Mouse (Mus musculus) c-Kit-negative CD71-positive TER-119-positive erythroid progenitor cells, embryonic 14.5 days (primary cell): Measurements from ENCODE around the gene Cox10.
A peak's percentile ranks its signal among the peaks of the same experiment; 100 is the strongest.

Source experiments
- DNase-seq: peaks from one replicate; pipeline ENCODE4 v3.0.0-alpha.2; 2013; ENCODE audit warnings: low read depth, low spot score

Gene Cox10

DNA sequence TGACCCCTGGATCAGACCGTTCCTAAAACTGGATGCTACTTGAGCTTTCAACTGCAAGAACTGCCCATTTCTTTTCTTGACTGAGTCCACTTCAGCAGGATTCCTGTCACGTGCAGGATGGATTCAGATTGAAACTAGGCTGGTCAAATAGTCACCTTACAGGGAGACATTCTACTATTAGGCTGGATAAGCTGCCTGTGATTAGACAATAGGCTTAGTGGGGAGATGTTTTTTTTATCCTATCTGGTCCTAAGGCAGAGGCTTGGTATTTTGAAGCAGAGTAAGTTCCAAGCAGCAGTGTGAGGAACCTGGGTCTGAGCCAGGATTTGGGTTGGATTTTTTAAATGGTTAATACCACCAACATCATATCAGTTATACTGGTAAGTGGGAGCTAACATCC lies 125.4 kb downstream of the Cox10 start:
- no peak for DNase-seq

DNA sequence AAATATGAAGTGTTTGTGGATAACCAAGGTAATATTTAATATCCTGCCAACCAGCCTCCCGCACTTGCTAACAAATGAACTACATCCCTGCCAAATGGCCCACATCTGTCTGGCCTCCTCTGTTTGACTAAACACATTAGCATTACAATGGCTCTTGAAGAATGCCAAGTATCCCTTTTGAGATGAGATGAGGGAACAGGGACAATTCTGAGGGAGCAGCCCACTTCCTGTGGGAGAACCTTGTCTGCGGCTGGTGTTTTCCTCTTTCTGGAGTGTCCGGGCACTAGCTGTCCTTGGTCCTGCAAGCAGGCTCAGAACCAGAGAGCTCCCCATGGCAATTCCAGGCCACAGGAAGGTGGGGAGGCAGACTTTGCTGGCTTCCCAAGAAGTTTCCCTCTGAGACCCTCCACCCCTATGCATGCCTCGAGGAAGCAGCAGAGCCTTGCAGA lies 126.5 kb downstream of the Cox10 start:
- no peak for DNase-seq

DNA sequence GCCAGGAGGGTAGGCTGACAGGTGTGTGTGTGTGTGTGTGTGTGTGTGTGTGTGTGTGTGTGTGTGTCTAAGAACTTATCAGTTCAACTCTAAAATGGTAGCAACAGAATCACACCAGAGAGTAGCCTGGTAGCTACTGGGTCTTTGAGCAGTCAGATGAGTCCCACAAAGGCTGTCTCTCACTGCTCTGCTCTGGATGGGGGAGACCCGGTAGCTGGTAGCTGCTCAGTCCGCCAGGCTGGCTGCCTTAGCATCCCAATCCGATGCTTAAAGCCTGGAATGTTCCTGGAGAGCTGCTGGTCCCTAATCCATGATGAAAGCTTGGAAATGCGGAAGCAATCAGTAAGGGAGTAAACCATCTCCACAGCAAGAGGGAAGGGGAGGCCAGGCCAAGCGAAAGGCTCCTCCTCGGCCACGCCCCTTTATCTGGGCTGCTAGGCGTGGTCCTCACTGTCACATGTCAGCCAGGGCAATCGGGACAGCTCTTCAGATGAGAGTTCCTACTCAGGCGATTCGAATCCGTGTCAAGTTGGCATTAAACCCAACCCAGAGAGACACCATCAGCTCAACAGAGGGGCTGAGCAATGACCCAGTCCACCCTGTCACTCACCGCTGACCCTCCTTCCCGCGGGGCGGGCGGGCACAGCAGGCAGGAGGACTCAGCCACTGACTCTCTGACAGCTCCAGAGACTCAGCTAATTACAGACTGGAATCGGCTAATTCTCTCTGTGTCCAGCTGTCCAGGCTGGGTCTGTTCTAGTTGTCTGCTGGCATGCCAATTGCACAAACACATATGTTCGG lies 127.2 kb downstream of the Cox10 start:
- peak; percentile 13 for DNase-seq

DNA sequence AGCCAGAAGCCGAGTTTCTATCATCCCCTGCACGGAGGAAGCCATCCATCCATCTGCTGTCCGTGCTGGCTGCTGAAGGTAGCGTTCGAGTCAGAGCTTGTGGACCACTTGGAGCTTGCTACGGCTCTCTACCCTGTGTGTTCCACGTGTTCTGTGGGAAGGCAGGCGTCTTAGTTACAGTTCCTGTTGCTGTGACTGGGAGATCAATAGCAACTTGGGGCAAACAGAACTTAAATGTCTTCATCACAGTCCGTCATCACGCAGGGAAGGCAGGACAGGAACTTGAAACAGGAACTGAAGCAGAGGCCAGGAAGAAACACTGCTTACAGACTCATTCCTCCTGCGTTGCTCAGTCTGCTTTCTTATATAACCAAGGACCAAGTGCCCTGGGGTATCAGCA lies 130.9 kb downstream of the Cox10 start:
- DNase-seq: no peak

DNA sequence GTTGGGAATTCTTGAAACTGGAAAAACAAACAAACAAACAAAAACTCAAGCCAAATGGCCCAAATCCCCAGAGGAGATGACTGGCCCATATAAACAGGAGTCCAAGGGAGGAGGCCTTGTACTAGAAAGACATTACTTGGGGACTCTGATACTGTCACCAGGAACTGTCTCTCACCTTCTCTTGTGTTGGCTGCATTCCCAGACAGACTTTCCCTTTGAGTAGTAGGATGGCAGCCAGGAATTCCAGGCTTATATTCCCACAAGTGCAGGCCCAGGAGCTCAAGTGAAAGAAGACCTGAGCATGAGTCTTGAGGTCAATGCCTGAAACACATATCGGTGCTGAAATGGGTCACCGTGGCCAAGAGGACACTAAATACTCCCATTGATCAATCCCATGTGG lies 132.2 kb downstream of the Cox10 start:
- DNase-seq: no peak

DNA sequence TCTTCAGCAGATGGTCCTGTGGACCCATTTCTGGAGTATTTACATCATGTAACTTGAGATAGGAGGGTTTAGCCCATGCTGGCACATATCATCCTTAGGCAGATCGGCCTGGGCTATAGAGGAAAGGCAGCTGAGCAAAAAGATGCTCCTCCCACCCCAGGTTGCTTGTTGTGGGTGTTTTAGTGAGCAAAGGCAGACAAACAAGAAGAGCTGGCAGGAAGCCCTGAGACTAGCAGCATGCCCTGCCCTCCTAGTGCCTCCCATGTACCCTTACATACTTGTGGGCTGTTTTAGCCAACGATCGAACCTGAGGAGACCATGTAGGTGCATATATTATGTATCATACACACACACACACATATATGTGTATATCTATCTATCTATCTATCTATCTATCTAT lies 135.3 kb downstream of the Cox10 start:
- DNase-seq: no peak

DNA sequence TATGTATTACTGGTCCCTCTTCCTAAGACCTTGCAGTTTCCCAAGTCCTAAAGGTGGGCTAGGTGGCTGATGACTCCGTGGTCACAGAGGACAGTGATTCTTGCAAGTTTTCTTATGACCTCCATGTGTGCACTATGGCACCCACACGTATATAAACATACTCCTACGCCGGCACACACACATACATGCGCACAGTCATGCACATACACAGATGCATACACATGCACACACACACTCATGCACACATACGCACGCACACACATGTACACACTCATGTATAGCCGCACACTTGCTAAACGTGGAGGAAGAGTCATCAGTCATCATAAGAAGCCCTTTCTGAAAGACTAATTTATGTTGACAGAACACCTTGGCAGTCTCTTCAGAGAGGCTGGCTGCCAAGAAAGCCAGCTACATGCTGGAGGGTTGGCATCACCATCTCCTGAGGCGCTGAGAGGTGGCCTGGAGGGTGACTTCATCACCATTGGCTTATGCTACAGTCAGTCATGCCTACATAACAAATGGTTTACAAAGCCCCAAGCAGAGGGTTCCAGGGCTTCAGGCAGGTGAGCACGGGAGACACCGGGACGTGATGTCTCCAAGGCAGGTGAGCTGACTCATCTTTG lies 135.9 kb downstream of the Cox10 start:
- no peak for DNase-seq

DNA sequence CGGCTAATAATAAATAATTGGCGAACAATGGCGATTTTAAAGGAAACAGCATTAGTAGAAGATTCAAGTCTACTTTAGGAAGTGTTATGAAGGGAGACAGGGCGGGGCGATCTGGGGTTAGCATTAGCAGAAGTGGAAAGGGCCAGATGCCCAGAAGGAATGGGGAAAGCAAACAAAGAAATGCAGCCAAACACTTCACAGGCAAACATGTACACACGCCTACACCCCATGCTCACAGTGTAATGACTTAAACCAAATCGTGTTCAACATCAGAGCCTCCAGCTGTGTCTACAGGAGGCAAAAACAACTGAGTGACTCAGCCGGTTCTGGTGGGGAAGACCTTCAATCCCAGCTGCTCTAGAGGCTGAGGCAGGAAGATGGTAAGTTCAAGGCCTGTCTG lies 137.1 kb downstream of the Cox10 start:
- DNase-seq: no peak

DNA sequence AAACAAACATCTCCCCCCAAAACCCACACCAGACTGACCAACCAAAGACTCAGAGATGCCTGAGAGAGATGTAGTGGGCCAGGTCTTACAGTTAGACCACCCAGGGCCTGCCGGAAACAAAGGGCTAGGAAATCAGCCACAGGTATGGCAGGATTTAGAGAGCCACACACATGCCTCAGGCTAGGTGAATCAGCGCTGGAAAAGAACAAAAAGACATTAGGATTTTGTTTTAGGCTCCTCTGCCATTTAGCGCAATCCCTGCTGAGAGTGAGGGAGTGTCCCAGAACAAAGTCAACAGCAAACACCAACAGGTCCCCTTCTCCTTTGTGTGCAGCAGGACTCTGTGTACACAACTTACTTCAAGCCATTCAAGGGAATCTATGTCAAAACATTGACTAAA lies 142.6 kb downstream of the Cox10 start:
- no peak for DNase-seq

DNA sequence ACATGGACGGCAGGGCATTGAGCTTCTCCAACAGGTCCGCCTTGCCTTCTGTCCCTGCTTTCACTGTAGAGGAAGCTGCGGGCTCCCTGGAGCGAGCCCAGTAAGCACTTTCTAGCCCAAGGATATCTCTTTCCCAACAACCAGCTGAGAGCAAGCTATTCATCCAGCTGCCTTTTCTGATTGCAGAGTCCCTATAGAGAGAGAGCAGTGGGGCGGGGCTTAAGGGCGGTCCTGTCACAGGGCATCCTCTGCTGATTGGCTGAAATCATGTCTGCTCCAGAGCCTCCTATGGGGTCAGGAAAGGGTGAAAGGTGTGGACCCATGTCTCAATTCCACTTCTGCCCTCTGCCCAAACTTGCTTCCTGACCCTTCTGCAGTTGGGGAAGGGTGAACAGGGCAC lies 152.4 kb downstream of the Cox10 start:
- no peak for DNase-seq

DNA sequence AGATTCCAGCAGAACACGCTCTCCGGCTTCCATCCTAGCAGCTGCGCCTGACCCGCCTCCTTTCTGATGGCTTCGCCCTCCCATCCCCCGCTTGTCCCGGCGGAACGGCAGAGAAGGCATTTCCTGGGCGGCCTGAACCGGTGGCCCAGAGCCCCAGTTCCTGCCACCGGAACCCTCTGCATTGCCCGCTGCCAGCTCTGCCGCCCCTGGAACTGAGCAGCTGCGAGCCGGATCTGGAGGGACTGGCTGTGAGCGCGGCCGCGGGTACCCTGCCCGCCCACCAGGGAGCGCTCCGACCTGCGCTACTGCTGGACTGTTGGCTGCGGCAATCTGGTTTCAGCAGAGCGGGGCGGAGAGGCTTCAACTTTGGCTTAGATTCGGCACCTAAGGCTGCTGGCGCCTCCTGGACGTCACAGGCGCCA lies 154.1 kb downstream of the Cox10 start:
- no peak for DNase-seq

DNA sequence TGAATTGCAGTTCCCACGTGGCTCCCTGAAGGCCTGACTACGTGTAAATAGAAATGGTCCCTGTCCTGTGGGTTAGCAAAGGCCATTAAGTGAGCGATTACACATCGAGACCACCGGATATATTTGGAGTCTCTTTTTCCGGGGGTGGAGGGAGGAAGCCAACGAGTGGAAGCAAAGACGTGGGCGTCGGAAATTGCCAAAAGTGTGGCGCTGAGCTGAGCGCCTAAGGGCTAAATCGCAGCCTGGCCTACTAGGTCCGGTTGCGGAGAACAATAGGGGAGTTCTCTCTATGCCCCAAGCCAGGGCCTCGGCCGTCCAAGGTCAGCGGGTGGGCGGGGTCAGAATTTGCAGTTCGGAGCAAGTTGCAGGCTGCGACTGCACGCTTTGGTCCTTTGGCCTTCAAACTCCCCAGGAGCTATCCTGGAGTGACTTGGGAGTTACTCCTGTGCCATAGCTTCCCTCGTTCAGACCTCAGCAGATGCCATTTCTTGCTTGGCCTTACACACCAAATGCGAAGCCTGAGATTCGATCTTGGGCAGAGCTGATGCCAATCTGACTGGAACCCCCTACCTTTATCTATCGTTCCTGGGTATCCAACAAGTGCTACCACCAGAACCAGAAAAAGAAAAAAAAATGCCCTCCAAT lies 154.9 kb downstream of the Cox10 start:
- DNase-seq: no peak

DNA sequence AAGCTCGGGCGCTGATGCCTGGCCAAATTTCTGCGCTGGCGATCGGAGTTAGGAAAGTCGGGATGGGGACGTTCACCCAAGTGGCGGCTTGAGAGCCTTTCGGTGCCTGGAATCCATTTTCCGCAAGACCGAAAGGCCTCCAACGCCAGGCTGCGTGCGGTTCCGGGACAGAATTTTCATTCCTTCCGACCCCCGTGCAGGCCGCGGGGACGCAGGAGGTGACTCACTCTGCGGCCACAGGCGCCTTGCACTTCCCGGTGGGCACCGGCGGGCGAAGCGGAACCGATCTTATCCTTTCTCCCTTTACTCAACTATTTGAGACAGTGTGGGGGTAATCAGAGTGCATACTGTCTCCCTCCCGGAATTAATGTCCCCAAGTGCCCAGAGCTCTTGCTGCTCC lies 155.9 kb downstream of the Cox10 start:
- DNase-seq: no peak

DNA sequence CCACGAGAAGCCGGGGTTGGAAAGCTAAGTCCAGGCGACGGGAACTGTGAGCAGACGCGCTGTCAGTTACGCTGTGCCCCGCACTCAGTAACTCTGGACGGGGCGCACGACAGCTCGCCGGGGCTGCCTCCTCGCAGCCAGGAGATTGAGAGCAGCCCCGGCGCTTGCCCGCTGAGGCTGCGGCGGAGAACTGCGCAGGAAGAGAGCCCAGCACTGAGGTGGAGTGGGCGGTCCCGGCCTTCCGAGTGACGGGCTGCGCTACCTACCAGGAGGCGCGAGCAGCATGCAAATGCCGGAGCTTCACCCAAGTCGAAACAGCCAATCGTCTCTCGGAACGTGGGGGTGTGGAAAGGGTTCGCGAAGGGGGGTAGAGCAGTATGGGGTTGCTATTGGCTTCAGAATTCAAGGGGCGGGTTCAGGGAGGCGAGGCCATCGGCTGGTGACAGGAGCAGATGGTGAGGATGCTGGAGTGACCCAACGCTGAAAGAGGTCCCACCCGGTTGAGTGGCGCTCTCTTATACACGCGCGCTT lies 157.1 kb downstream of the Cox10 start, which contains the start of gene Hs3st3b1:
TSS of gene Hs3st3b1 (minus strand) at position 200 of the 531 bp plus-strand sequence.
- DNase-seq: no peak

DNA sequence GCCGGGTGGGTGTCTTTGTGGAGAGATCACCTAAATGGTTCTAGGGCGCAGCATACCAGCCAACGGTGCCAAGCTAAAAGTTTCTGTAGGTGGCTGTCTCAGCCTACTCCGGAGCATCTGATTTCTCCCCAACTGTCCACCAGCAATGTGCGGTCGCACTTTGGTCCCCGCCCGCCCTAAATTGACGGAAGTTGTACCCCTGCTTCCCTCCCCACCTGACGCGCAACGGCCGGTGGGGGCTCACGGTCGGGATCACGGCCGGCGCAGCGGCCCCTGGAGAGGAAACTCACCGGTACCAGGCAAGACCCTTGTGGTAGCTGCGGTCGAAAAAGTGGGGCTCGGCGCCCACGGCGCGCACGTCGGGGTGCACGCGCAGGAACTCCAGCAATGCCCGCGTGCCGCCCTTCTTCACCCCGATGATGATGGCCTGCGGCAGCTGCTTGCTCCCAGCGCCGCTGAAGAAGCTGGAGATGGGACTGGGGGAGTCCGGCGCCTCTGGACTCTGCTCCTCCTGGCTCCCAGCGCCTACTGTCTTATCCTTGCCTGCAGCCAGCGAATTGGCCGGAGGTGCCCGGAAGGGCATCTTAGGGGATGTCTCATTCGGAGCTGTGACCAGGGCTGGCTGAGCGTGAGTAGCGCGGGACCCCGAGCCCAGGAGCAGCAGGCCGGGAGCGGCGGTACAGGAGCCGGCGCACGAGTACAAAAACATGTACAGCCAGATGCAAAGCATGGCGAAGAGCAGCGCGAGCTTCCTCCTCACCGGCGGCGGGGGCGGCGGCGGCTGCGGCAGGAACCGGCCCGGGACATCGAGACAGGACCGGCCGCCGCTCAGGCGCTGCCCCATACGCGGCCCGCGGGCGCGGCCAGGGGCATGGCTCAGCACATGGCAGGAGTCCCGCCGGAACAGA lies 158.0 kb downstream of the Cox10 start:
- no peak for DNase-seq

DNA sequence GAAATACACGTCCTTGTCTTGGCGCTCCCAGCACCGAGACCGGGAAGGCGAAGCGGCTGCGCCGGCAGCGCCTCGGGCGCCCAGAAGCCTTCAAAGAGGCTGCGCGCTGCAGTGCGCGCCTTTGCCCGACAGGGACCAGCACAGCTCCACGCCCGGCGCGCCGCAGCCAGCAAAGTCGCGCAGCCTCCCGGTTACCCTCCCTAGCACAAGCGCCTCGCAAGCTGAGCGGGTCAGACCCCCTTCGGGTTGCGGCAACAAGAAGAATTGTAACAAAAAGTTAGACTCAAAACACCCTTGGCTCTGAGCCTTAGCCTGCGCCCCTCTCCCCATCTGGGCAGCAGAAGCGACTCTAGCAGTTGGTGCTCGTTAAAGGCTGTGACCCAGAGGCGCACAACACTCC lies 158.7 kb downstream of the Cox10 start:
- no peak for DNase-seq

DNA sequence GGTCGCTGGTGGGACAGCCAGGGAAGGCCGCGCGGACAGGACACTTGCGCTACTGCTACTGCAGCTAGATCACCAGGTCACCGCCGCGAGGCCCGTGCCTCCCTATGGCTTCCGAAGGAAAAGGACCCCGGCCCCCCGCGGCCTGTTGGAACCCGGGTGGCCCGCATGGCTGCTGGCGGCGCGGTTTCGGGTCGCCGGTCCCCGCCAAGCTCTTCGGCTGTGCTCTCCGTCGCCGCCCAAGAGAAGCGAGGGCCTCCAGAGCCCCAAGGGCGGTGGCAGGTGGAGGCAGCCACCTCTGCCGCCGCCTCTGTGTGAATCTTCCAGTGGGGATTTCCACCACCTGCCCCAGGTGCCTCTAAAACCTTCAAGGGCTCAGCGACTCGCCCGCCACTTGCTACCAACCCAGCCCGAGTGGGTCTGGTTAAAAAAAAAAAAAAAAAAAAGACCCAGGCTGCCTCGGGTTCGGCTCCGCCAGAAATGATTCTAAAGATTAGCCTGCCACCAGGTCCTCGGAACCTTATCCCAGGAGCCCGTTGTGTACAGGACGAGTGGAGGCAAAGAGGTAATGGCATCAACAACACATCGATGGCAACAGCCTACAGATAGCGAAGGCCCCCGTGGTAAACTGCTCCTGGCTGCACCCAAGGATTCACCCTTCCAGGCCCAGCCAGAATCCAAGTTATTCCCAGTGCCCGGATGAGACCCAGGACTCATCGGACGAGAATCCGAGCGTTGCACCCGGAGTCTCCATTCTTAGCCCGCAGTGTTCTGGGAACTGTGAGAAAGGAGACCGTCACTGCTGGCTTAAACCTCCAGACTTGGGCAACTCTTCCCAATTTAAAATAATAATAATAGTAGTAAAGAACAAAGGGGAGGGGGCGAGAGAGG lies 159.8 kb downstream of the Cox10 start:
- DNase-seq: no peak

DNA sequence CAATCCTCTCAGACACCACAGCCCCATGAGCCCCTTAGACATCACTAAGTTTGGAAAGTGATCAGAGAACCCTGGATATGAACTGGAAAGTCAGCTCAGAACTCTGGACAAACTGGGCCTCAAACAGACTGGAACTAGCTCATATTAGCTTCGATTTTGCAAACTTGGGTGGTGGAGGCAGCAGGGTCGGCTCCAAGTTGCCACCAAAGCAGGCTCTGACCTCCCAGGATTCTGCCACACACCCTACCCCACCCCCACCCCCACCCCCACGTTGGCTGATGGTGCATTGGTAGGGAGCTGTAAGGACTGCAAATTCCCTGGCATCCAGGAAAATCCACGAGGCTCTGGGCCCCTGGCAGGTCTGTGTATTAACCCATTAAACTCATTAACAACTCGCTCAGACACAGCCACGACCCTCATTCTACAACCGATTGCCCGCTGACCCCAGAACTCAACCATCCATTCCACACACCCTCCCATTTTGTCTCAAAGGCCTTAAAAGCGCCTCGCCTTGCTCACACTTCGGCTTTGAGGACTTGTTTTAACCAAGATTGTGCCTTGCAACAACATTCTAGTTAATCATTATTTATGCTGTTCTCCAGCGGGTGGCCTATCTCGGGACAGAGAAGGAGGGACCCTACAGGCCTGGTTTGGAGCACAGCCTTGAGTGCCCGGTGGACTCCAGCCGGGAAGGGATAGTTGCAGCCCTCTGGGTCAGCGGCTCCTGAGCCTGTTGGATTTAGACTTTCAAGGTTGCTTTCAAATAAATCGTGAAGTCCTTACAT lies 160.8 kb downstream of the Cox10 start:
- DNase-seq: no peak

DNA sequence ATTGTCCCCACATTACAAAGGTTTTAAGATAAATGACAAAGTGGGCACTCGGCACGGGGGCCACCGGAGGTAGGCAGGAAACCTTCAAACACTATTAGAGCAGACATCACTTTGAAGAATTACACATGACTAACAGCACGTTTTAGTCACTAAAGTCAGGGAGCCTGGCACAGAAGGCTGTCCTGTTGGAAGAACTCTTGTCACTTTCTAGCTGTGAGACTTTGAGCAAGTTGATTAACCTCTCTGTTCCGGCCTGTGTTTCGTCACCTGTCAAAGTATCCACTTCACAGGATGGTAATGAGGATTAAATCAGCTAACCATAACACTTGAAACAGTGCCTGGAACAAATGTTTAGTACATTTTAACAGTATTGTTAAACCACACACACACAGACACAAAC lies 161.7 kb downstream of the Cox10 start:
- no peak for DNase-seq

DNA sequence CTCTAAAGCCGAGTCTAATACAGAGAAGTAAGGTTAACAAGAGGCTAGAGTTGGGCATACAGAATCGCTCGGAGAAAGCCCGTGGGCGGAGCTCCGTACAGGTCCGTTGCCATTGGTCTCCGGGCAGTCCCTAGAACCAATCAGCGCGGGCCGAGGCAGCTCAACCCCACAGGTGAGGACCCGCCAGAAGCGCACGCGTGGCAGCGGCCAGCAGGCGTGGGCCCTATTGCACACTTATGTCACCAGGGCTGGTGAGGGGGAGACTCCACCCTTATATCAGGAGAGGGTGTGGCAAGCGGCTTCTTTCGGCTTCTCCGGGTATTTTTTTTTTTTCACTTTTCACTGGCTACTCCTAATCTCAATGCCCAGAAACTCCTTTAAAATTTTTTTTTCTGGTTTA lies 164.9 kb downstream of the Cox10 start:
- no peak for DNase-seq
